Mouse (Mus musculus): ENCODE measurements around the gene Trim75. TPM values are rescaled to one million over a fixed set of nuclear protein-coding genes. Genes with fewer than 3 reads are reported as not detected.

The Trim75 gene
- polyA plus RNA-seq, 1 experiment: 0.02 TPM

DNA sequence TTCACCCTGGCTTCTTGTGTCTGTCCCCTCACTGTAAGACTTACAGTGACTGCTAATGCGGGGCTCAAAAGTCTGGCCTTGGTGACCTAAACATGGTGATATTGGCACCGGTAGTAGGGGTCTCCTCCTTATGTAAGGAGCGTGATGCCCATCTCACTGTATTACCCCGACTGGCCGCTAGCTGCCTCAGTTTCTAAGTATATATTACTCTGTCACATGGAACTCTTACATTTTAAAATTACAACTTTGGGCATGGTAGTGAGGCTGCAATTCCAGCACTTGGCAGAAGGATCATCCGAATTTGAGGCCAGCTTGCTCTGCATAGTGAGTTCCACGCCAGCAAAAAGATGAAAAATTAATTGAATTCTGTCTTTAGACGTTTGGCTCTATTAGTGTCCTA, 46.6 kb downstream of the Trim75 start:
- Histone ChIP-seq H3K36me3 (ENCODE audit: control insufficient read depth, insufficient read depth) (no peaks in the 10 kb centered on the region), H3K79me3 (ENCODE audit: low read depth) (no peaks in the 10 kb centered on the region), H3K79me2 (ENCODE audit: control insufficient read depth, insufficient read depth) (no peaks in the 10 kb centered on the region), H3K4me3 (ENCODE audit: insufficient read depth, poor library complexity, severe bottlenecking) (no peak overlapping the region), H3K27me3 (ENCODE audit: control insufficient read depth, insufficient read depth, insufficient read length) (peaks cover 3% of the 10 kb centered on the region), H3ac (ENCODE audit: control insufficient read depth, insufficient read length, low read depth) (no peak overlapping the region)
- TF ChIP-seq CEBPB (IDR thresholded peaks at IDR 0.05; ENCODE audit: low read depth) (no peak), CTCF (IDR thresholded peaks at IDR 0.05; ENCODE audit: control insufficient read depth, insufficient read depth, insufficient read length) (no peak), MYOD1 (IDR thresholded peaks at IDR 0.05; ENCODE audit: control insufficient read depth, insufficient read length, low read depth) (no peak), USF1 (IDR thresholded peaks at IDR 0.05; ENCODE audit: low read depth) (no peak), MYOG (IDR thresholded peaks at IDR 0.05; ENCODE audit: control insufficient read depth, extremely low read depth, insufficient read length) (no peak), MAX (IDR thresholded peaks at IDR 0.05) (no peak)

DNA sequence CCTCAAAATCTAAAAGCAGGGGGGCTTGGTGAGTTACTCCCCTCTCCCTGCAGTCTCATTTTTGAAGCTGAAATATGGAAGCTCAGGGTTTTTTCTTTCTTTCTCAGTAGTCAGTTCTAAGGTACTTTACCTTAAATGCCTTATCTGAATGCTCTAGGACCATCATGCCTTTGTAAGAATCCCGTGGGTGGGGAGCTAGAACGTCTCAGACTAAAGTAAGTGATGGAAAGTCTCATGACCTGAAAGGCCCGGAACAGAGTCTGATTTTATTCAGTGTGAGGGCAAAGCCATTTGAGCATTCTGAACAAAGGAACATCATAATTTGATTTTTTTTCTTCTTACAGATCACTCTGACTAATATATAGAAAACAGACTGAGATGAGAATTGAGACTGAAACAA, 52.6 kb downstream of the Trim75 start:
- no peaks in the 10 kb centered on the region for H3K36me3 ChIP-seq (ENCODE audit: control insufficient read depth, insufficient read depth)
- H3ac ChIP-seq (ENCODE audit: control insufficient read depth, insufficient read length, low read depth): no peak overlapping the region
- H3K27me3 ChIP-seq (ENCODE audit: control insufficient read depth, insufficient read depth, insufficient read length): no peaks in the 10 kb centered on the region
- no peaks in the 10 kb centered on the region for H3K79me3 ChIP-seq (ENCODE audit: low read depth)
- H3K79me2 ChIP-seq (ENCODE audit: control insufficient read depth, insufficient read depth): no peaks in the 10 kb centered on the region
- TF ChIP-seq USF1 (IDR thresholded peaks at IDR 0.05; ENCODE audit: low read depth): no peak
- TF ChIP-seq CTCF (IDR thresholded peaks at IDR 0.05; ENCODE audit: control insufficient read depth, insufficient read depth, insufficient read length): no peak
- no peak for TF ChIP-seq CEBPB (IDR thresholded peaks at IDR 0.05; ENCODE audit: low read depth)
- no peak for TF ChIP-seq MYOD1 (IDR thresholded peaks at IDR 0.05; ENCODE audit: control insufficient read depth, insufficient read length, low read depth)
- H3K4me3 ChIP-seq (ENCODE audit: insufficient read depth, poor library complexity, severe bottlenecking): no peak overlapping the region

Other genes with a start within 250 kb of the Trim75 start
- gene Klhl2, start 137.8 kb downstream of the Trim75 start, polyA plus RNA-seq (2012; fragmentation: generic; extraction: Trizol): 12.1 TPM
- 30.5 TPM for gene Tmem192, start 40.6 kb downstream of the Trim75 start, polyA plus RNA-seq (2012; fragmentation: generic; extraction: Trizol)
- not detected for gene Trim61, start 30.7 kb upstream of the Trim75 start, polyA plus RNA-seq (2012; fragmentation: generic; extraction: Trizol)
- gene Trim60, start 30.8 kb upstream of the Trim75 start, polyA plus RNA-seq (2012; fragmentation: generic; extraction: Trizol): not detected
- not detected for gene Apela, start 49.5 kb upstream of the Trim75 start, polyA plus RNA-seq (2012; fragmentation: generic; extraction: Trizol)
- gene Gm10663, start 87.2 kb upstream of the Trim75 start, polyA plus RNA-seq (2012; fragmentation: generic; extraction: Trizol): not detected
- not detected for gene BC030870, start 141.7 kb upstream of the Trim75 start, polyA plus RNA-seq (2012; fragmentation: generic; extraction: Trizol)

Data from C2C12 (cell line).